Mouse (Mus musculus) small intestine, adult 2 months (tissue): ENCODE results near the gene Apold1. TPM values are rescaled to one million over a fixed set of nuclear protein-coding genes. Genes with fewer than 3 reads are reported as not detected.

Source experiments
- H3K27ac ChIP-seq: fragments of 200-500 bp; 2 replicates; pipeline ENCODE4 v1.5.1; 2012; ENCODE audit warnings: low read depth, low read length, control low read depth, inconsistent platforms; ENCODE audit not compliant: insufficient read depth
- H3K27me3 ChIP-seq: fragments of 200-500 bp; 2 replicates; pipeline ENCODE4 v1.6.1; 2012; ENCODE audit warnings: mild to moderate bottlenecking, moderate library complexity, low read length, inconsistent platforms; ENCODE audit not compliant: control insufficient read depth, insufficient read depth
- H3K36me3 ChIP-seq: fragments of 200-500 bp; 2 replicates; pipeline ENCODE4 v1.6.1; 2012; ENCODE audit warnings: mild to moderate bottlenecking, low read length, control low read depth, inconsistent platforms; ENCODE audit not compliant: control insufficient read depth, insufficient read depth
- H3K4me1 ChIP-seq: fragments of 200-500 bp; 2 replicates; pipeline ENCODE4 v1.6.1; 2012; ENCODE audit warnings: low read length, inconsistent platforms, mixed read lengths; ENCODE audit not compliant: control insufficient read depth, insufficient read depth, insufficient read length
- H3K4me3 ChIP-seq: fragments of 200-500 bp; 2 replicates; pipeline ENCODE4 v1.5.1; 2012; ENCODE audit warnings: low read depth, mild to moderate bottlenecking, control low read depth, inconsistent platforms, low read length, moderate library complexity
- CTCF ChIP-seq: fragments of 200-500 bp; IDR thresholded peaks from 2 replicates; pipeline ENCODE4 v1.5.1; 2012; ENCODE audit warnings: low read depth, mild to moderate bottlenecking, control low read depth, inconsistent platforms, low read length, moderate library complexity, mixed read lengths; ENCODE audit not compliant: insufficient replicate concordance, insufficient read length; ENCODE audit errors: extremely low read depth
- POLR2A ChIP-seq: fragments of 200-500 bp; IDR thresholded peaks from 2 replicates; pipeline ENCODE4 v1.6.1; 2012; ENCODE audit warnings: low read depth, mild to moderate bottlenecking, control low read depth, inconsistent platforms, low read length, moderate library complexity
- WGBS: fragments of 180-500 bp; shearing (Covaris S2); methylation state at CpG from one replicate; pipeline ENCODE4 v1.1.7; 2018; 5-methylcytosine and 5-hydroxymethylcytosine counted together
- polyA plus RNA-seq: library from polyadenylated mRNA; depleted of rRNA; stranded (reverse); fragments of >200 nt; gene quantifications from 2 replicates; pipeline ENCODE4 v1.2.3, GENCODE M21; 2012

Apold1 gene
- polyA plus RNA-seq, 1 experiment: 0.63 TPM

DNA sequence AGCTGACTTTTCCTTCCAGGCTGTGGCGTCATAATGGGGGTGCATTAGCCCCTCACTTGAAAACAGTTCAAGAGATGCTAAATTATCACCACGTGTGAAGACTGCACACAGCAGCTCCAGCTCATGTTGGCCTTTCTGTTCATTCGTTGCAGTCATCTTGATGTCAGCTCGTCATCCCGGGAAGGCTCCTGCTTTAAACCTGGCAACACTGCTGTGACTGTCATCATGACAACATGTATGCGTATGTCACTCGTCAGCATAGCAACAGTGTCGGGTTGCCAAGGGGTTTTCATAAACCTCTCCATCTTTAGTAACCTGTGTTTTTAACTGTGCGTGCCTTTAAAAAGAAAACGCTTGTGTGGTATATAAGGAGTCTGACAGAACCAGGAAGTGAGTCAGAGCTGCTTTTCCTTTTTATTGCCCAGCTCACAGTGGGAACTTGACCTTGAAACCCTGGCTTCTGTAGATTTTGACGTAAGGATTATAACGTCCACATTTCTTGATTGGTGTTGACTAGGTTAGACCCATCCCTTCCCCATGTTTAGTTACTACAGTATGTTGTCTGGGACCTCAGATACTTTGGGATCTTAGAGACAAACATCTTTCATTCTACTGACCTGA lies 12.6 kb downstream of the Apold1 start:
- no peak for TF ChIP-seq POLR2A
- no peak for TF ChIP-seq CTCF
- H3K27me3 ChIP-seq: no peaks in the 10 kb centered on the region
- H3K36me3 ChIP-seq: no peaks in the 10 kb centered on the region
- H3K4me3 ChIP-seq: no peak overlapping the region
- H3K4me1 ChIP-seq: peaks cover 15% of the 10 kb centered on the region
- 36% methylated on average over 12 of the region's 12 CpGs for WGBS
- no peak overlapping the region; the same call in 1 of the 2 replicates for H3K27ac ChIP-seq

GRCm38 (mm10) chr6:134994985-134995384 lies 13.5 kb downstream of the Apold1 start:
- Histone ChIP-seq H3K4me3 (no peak overlapping the region), H3K36me3 (no peaks in the 10 kb centered on the region), H3K27ac (no peak overlapping the region), H3K27me3 (no peaks in the 10 kb centered on the region), H3K4me1 (peaks cover 15% of the 10 kb centered on the region)
- no peak for TF ChIP-seq POLR2A
- no peak for TF ChIP-seq CTCF
- WGBS: 85% methylated on average over 8 of the region's 8 CpGs

- Histone ChIP-seq H3K4me1 (peaks cover 8% of the 10 kb centered on the region; the same call in 1 of the 2 replicates), H3K36me3 (no peaks in the 10 kb centered on the region), H3K4me3 (no peak overlapping the region), H3K27me3 (no peaks in the 10 kb centered on the region), H3K27ac (no peak overlapping the region)
- 93% methylated on average over 2 of the region's 2 CpGs for WGBS
- TF ChIP-seq POLR2A: no peak
- no peak for TF ChIP-seq CTCF
Observed at GRCm38 (mm10) chr6:134996918-134997317, 15.4 kb downstream of the Apold1 start.

GRCm38 (mm10) chr6:134998076-134998475 lies 16.6 kb downstream of the Apold1 start:
- TF ChIP-seq CTCF (no peak), POLR2A (no peak)
- Histone ChIP-seq H3K27ac (no peak overlapping the region), H3K4me1 (peaks cover 8% of the 10 kb centered on the region; the same call in 1 of the 2 replicates), H3K27me3 (no peaks in the 10 kb centered on the region), H3K4me3 (no peak overlapping the region), H3K36me3 (no peaks in the 10 kb centered on the region)
- 94% methylated on average over 8 of the region's 8 CpGs for WGBS

DNA sequence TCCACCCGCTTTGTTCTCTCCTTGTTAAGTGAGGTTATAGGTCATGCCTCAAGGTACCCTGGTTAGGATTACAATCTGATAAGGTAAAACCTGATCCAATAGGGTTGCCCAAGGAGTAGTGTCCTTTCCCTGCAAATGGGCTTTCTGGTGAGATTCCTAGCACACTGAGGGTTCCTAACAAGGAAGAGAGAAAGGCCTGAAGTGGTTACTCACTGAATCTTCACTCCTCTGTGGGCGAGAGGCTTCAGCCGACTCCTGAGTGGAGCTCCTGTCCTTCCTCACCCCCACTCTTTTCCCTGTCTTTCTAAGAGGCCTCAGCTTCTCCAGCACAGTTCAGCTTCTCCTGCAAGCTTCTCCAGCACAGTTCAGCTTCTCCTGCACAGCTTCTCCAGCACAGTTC lies 17.3 kb downstream of the Apold1 start:
- 83% methylated on average over 3 of the region's 3 CpGs for WGBS
- Histone ChIP-seq H3K4me3 (no peak overlapping the region), H3K4me1 (peaks cover 7% of the 10 kb centered on the region; the same call in 1 of the 2 replicates), H3K27me3 (no peaks in the 10 kb centered on the region), H3K36me3 (no peaks in the 10 kb centered on the region), H3K27ac (no peak overlapping the region)
- TF ChIP-seq POLR2A (no peak), CTCF (no peak)

GRCm38 (mm10) chr6:135000272-135000671 lies 18.8 kb downstream of the Apold1 start:
- 70% methylated on average over 4 of the region's 4 CpGs for WGBS
- no peak overlapping the region for H3K4me3 ChIP-seq
- no peaks in the 10 kb centered on the region for H3K4me1 ChIP-seq
- H3K36me3 ChIP-seq: no peaks in the 10 kb centered on the region
- no peak overlapping the region for H3K27ac ChIP-seq
- H3K27me3 ChIP-seq: no peaks in the 10 kb centered on the region
- TF ChIP-seq CTCF (no peak), POLR2A (no peak)

DNA sequence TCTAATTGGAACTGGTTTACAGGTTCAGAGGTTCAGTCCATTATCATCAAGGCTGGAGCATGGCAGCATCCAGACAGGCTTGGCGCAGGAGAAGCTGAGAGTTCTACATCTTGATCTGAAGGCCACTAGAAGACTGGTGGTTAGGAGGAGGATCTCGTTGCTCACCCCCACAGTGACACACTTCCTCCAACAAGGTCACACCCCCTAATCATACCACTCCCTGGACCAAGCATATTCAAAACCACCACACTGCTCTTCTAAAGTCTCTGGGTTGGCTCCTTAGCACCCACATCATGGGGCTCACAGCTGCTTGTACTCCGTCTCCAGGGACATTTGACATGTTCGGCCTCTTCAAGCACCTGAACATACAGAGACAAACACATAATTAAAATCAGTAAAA lies 20.5 kb downstream of the Apold1 start:
- TF ChIP-seq CTCF (no peak), POLR2A (no peak)
- Histone ChIP-seq H3K4me3 (no peak overlapping the region), H3K4me1 (no peaks in the 10 kb centered on the region), H3K27me3 (no peaks in the 10 kb centered on the region), H3K36me3 (no peaks in the 10 kb centered on the region), H3K27ac (no peak overlapping the region)
- WGBS: 84% methylated on average over 4 of the region's 4 CpGs

GRCm38 (mm10) chr6:135006372-135006771 lies 24.9 kb downstream of the Apold1 start:
- no peaks in the 10 kb centered on the region for H3K4me1 ChIP-seq
- H3K36me3 ChIP-seq: no peaks in the 10 kb centered on the region
- 89% methylated on average over 4 of the region's 4 CpGs for WGBS
- H3K4me3 ChIP-seq: no peak overlapping the region
- H3K27me3 ChIP-seq: no peaks in the 10 kb centered on the region
- no peak for TF ChIP-seq CTCF
- H3K27ac ChIP-seq: no peak overlapping the region
